Mouse (Mus musculus): ENCODE results near the gene Pnma3.
"Not testable (repeated sequence)": the region's sequence is repeated elsewhere in the genome, so short reads cannot be mapped to it uniquely, and the experiment has no call there.

Gene Pnma3

DNA sequence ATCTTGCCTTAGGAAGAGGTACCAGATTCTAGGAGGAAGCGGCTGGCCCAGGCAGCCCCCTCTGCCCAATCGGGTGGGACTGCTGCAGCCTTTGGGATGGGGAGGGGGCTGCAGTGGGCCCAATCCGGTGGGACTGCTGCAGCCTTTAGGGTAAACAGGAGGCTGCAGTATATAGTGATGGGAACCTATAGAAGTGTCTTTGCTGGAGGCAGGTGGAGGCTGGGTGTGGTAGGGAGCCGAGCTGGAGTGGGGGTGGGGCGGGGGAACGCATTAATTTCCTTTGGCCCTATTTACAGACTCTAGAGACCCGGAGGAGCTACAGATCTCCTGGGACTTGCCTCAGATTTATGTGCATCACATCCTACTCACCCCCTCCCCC lies at the start of gene Pnma3:
Pnma3 (plus strand) TSS at position 373 of the 379 bp plus-strand sequence.
- peak; percentile 18 for DNase-seq

- no peak for DNase-seq
These were observed 27.6 kb upstream of the Pnma3 start, which contains the start of gene Pnma5 for GRCm38 (mm10) chrX:73037003-73037402. Gene Pnma5, minus strand, starts transcription at chrX:73037103.

- DNase-seq = no peak
These were observed 25.8 kb upstream of the Pnma3 start for GRCm38 (mm10) chrX:73038831-73039230.

DNA sequence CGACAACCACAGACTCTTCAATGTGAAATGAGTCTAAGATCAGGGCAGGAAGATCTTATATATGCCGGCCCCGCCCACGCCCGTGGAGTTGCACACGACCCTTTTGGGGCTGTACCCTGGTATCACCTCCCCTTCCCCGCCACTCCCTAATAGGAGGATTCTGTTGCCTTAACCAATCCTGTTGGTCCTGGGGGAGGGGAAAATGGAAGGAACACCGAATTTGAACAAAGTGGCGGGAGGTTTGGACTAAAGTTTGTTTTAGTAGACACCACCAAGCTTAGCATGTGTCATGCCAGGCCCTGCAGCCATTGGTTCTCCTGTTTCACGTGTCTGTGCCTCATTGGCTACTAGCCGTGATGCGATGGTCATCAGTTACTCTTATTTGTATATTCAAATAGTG lies 24.9 kb upstream of the Pnma3 start:
- no peak for DNase-seq

GRCm38 (mm10) chrX:73053860-73054563 lies 10.6 kb upstream of the Pnma3 start:
- DNase-seq = peak; percentile 93

DNA sequence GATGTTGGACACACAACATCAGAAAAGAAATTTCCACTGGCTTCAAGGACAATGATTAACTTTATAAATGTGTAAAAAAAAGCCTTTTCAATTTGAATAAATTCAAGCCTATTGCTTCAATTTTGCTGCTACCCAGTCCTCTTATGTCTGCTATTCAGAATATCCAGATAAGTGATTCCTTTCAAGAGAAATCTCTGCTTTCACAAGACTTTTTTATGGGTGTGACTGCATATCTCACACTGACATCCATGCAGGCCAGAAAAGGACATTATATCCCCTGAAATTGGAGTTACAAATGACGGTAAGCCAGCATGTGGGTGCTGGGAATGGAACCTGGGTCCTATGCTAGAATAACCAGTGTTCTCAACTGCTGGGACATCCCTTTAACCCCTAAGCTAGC lies 3.1 kb upstream of the Pnma3 start:
- DNase-seq = no peak

- no peak for DNase-seq
These were observed 2.3 kb upstream of the Pnma3 start for GRCm38 (mm10) chrX:73062323-73062722.

DNA sequence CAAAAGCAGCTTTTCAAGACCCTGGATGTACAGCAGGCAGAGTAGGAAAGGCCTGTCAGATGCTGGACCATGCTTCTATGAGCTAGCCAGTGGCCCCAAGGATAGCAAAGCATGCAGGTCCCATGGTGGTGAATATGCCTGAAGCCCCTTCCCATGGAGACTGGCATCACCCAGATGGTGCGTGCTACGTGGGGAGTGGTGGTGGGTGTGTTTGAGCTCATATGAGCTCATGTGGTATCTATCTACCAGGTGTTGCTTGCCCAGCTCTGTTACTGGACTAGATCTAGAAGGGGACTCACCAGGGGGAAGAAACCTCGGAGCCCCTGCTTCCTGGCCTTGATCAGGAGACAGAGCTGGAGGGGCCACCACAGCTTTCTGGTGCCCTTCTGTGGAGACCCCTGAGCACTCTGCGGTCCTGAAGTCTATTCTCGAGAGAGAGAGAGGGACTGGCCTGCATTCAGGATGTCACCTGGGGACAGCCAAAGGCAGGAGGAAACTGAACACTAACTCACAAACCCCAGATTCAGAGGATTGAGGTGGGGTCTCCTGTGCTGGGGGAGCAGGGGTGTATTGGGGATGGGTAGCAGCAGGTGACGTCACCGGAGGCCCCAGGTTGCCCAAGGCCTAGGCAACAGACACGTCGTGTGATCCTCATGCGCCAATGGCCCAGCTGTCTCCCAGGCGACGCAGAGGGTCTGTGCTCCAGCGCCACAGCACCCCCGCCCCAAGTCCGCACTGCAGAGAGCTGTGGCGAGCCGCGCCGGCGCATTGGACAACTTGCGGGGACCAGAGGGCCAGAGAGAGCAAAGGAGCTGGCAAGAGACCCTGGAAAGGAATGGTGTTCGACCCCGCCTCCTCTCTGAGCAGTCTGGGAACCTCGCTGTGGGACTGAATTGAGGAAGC lies 824 bp upstream of the Pnma3 start:
- peak; percentile 22 for DNase-seq

DNA sequence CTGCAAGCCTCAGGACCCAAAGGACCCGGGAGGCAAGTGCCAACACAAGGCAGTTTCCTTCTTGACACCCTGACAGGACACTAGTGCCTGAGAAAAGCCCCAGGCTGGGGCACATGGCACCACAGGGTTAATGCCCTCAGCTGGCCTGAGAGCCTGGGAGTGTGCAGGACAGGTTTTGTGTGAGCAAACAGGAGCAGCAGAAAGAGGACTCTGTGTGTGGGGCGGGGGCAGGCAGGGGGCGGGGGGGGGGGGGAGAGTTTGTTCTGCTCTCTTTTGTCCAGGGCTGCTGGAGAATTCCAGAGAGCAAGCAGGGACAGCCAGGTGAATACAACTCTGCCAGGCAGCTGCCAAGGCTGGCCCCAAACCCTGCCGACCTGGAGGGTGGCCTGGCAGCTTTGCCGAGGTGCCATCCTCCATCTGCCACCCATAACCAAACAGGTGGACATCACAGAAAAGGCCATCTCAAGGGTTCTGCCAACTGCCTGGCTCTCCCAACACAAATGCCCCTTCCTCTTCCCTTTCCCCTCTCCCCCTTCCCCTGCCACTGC lies 2.3 kb downstream of the Pnma3 start:
- not testable (repeated sequence) for DNase-seq

DNA sequence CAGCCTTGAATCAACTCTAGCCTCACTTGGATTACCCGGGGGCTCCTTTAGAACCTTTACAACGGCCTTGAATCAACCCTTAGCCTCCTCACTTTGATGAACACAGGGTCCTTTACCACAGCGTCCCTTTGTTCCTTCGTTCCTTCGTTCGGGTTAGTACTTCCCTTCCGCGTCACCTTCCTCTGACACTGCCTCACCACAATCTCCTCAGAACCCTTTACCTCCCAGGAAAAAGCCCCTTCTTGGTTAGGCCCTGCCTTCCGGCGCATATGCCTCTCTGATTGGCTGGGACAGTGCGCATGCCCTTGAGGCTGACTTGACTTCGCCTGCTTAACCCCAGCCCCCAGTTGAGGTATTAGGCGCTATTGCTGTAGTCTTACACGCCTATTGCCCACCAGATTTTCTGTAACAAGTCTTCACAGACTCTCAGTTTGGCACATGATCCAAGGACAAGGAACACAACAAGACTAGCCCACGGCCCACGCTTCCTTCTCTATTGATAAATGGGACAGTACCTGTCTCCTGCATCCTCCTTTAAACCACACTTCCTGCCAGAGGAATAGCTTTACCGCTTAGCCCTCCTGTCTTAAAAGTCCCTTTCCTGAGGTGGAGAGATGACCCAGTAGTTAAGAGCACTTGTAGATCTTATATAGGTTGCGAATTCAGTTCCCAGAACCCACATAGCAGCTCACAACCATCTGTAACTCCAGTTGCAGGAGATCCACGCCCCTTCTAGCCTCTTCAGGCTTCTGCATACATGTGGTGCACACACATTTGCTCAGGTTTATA lies 17.9 kb downstream of the Pnma3 start, which contains the start of gene Xlr4a:
Xlr4a (minus strand) TSS at position 212 of the 789 bp plus-strand sequence.
- not testable (repeated sequence) for DNase-seq

- DNase-seq = not testable (repeated sequence)
These were observed 32.4 kb downstream of the Pnma3 start, which contains the start of gene Xlr3a for GRCm38 (mm10) chrX:73096941-73097508. Gene Xlr3a, minus strand, starts transcription at chrX:73097095.

DNA sequence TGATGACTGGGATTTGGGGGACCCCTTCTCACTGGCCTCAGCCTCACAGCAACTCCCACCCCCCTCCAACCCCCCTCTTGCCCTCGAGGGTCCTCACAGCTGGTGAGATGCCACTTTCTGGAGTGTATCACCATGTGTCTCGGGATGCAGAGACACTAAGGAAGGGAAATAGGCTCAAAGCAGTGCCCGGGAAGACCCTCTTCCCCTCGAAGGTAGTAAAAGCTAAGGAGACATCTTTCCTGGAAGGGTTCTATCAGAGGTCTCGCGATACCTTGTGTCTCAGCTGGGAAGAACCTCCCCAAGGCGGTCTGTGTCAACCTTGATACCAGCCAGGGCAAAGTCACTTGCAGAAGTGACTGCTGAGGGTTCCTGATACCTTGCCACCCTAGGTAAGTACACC lies 52.2 kb downstream of the Pnma3 start, which contains the start of gene Gm14685:
Gm14685 (plus strand) TSS at position 301 of the 400 bp plus-strand sequence.
- not testable (repeated sequence) for DNase-seq
